Mouse (Mus musculus): Measurements from ENCODE around the gene Eri3.

Eri3 gene

GRCm38 (mm10) chr4:117622270-117622669, 72.1 kb downstream of the Eri3 start:
- no peak for DNase-seq (ENCODE audit: extremely low read depth, low read depth, low spot score)

GRCm38 (mm10) chr4:117623025-117623424, 72.9 kb downstream of the Eri3 start:
- DNase-seq (ENCODE audit: extremely low read depth, low read depth, low spot score), result peak; percentile 67

- DNase-seq (ENCODE audit: extremely low read depth, low read depth, low spot score), result no peak
These were observed 74.5 kb downstream of the Eri3 start for GRCm38 (mm10) chr4:117624660-117625059.

GRCm38 (mm10) chr4:117628464-117628863, 78.3 kb downstream of the Eri3 start:
- DNase-seq (ENCODE audit: extremely low read depth, low read depth, low spot score), result no peak

- DNase-seq (ENCODE audit: extremely low read depth, low read depth, low spot score), result no peak
These were observed 80.0 kb downstream of the Eri3 start for GRCm38 (mm10) chr4:117630053-117630670.

GRCm38 (mm10) chr4:117633527-117633926, 83.4 kb downstream of the Eri3 start:
- no peak for DNase-seq (ENCODE audit: extremely low read depth, low read depth, low spot score)

- no peak for DNase-seq (ENCODE audit: extremely low read depth, low read depth, low spot score)
These were observed 84.5 kb downstream of the Eri3 start for GRCm38 (mm10) chr4:117634642-117635041.

GRCm38 (mm10) chr4:117636152-117636551, 86.0 kb downstream of the Eri3 start:
- DNase-seq (ENCODE audit: extremely low read depth, low read depth, low spot score), result no peak

GRCm38 (mm10) chr4:117636891-117637613, 86.9 kb downstream of the Eri3 start:
- DNase-seq (ENCODE audit: extremely low read depth, low read depth, low spot score), result no peak

GRCm38 (mm10) chr4:117640925-117641703, 90.9 kb downstream of the Eri3 start:
- DNase-seq (ENCODE audit: extremely low read depth, low read depth, low spot score), result peak; percentile 70

- no peak for DNase-seq (ENCODE audit: extremely low read depth, low read depth, low spot score)
These were observed 91.6 kb downstream of the Eri3 start for GRCm38 (mm10) chr4:117641804-117642203.

- DNase-seq (ENCODE audit: extremely low read depth, low read depth, low spot score), result no peak
These were observed 94.9 kb downstream of the Eri3 start for GRCm38 (mm10) chr4:117645031-117645435.

- DNase-seq (ENCODE audit: extremely low read depth, low read depth, low spot score), result peak; percentile 49
These were observed 95.7 kb downstream of the Eri3 start for GRCm38 (mm10) chr4:117645859-117646258.

GRCm38 (mm10) chr4:117646496-117646895, 96.3 kb downstream of the Eri3 start:
- DNase-seq (ENCODE audit: extremely low read depth, low read depth, low spot score), result no peak

GRCm38 (mm10) chr4:117646926-117647755, 97.0 kb downstream of the Eri3 start:
- DNase-seq (ENCODE audit: extremely low read depth, low read depth, low spot score), result no peak

GRCm38 (mm10) chr4:117651626-117652101, 101.5 kb downstream of the Eri3 start:
- peak; percentile 11 for DNase-seq (ENCODE audit: extremely low read depth, low read depth, low spot score)

GRCm38 (mm10) chr4:117652727-117653126, 102.6 kb downstream of the Eri3 start:
- no peak for DNase-seq (ENCODE audit: extremely low read depth, low read depth, low spot score)

GRCm38 (mm10) chr4:117654016-117654702, 104.0 kb downstream of the Eri3 start:
- no peak for DNase-seq (ENCODE audit: extremely low read depth, low read depth, low spot score)

GRCm38 (mm10) chr4:117654703-117655499, 104.7 kb downstream of the Eri3 start:
- DNase-seq (ENCODE audit: extremely low read depth, low read depth, low spot score), result no peak

All from fat pad, adult 2 months (tissue).